Mouse (Mus musculus): ENCODE data around the gene Rere. TPM values are rescaled to one million over a fixed set of nuclear protein-coding genes. Genes with fewer than 3 reads are reported as not detected.
A peak's percentile ranks its signal among the peaks of the same experiment; 100 is the strongest.

The Rere gene
- total and polyA plus RNA-seq, 2 experiments from 2014 or later = 18.9 to 31.3 TPM

DNA sequence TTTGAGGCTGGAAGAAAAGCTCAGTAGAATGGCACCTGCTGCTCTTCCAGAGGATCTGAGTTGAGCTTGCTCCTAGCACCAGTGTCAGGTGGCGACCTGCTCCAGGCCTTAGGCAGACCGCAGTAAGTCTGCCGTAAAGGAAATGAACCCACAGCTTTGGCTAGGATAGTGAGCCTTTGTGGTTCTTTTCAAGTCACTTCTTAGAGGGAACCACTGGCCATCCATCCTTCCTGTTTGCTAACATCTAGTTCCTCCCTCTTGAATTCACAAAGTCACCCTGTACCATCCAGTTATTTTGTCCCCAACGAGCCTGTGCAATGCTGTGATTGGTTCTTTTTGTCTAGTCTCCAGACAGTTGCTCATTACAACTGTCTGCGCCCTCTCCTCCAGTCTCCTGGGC, 38.7 kb upstream of the Rere start:
- no peak for DNase-seq
- Histone ChIP-seq H3K27ac (ENCODE audit: low read depth, low read length) (no peak overlapping the region), H3K4me1 (ENCODE audit: insufficient read depth) (peaks cover 17% of the 10 kb centered on the region), H3K27me3 (ENCODE audit: insufficient read depth, low read length) (no peaks in the 10 kb centered on the region), H3K36me3 (ENCODE audit: insufficient read depth) (peaks cover 65% of the 10 kb centered on the region), H3K4me3 (ENCODE audit: low read depth, low read length) (no peak overlapping the region), H3K4me2 (ENCODE audit: low read depth) (no peak overlapping the region), H3K9ac (no peak overlapping the region), H3K9me3 (ENCODE audit: low read length) (no peaks in the 10 kb centered on the region)
- no peak for TF ChIP-seq CTCF (IDR thresholded peaks at IDR 0.05; ENCODE audit: low read depth)
- no peak for ATAC-seq
- WGBS = 76% methylated on average over 5 of the region's 5 CpGs

DNA sequence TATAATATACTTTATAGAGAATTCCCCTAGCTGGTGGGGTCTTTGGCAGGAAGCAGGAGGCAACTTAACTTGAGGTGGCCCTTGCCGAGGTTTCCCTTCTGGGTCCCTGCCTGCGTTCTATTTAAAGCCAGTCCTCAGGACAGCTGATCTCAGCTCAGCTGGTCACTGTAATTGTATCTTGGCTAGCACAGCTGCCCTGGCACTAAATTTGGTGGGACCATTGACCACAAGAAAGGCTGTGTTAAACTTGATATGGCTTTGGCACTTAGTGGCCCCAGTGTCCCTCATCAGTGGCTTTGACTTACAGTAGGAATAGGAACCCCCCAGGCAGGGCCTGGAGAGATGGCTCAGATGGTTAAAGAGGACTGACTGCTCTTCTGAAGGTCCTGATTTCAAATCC, 35.6 kb upstream of the Rere start:
- no peak overlapping the region for H3K9ac ChIP-seq
- no peaks in the 10 kb centered on the region; the same call in 1 of the 2 replicates for H3K4me1 ChIP-seq (ENCODE audit: insufficient read depth)
- ATAC-seq = no peak
- no peak overlapping the region for H3K27ac ChIP-seq (ENCODE audit: low read depth, low read length)
- H3K36me3 ChIP-seq (ENCODE audit: insufficient read depth) = peaks cover 81% of the 10 kb centered on the region
- H3K4me3 ChIP-seq (ENCODE audit: low read depth, low read length) = no peak overlapping the region
- TF ChIP-seq CTCF (IDR thresholded peaks at IDR 0.05; ENCODE audit: low read depth) = no peak
- H3K4me2 ChIP-seq (ENCODE audit: low read depth) = no peak overlapping the region
- no peak for DNase-seq
- no peaks in the 10 kb centered on the region for H3K27me3 ChIP-seq (ENCODE audit: insufficient read depth, low read length)
- no peaks in the 10 kb centered on the region for H3K9me3 ChIP-seq (ENCODE audit: low read length)
- WGBS = 80% methylated on average over 2 of the region's 2 CpGs

DNA sequence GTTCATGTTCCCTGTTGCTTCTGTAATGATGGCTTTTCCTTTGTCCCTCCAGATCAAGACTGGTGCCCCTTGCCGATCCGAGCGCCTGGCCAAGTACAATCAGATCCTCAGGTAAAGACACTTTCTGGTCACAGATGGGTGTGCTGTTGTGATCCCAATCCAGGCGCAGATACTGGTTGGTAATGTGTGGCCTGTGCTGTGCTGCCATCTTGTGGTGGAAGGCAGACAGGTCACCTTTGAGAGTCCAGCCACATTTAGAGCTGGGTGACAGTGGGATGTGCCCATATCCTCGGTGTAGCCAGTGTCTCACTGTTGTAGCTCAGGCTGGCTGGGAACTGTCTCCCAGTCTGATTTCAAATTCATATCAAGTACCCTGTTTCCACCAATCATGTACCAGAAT, 33.4 kb upstream of the Rere start:
- Histone ChIP-seq H3K27ac (ENCODE audit: low read depth, low read length) (no peak overlapping the region), H3K4me3 (ENCODE audit: low read depth, low read length) (no peak overlapping the region), H3K9ac (no peak overlapping the region), H3K9me3 (ENCODE audit: low read length) (no peaks in the 10 kb centered on the region), H3K4me1 (ENCODE audit: insufficient read depth) (no peaks in the 10 kb centered on the region; the same call in 1 of the 2 replicates), H3K36me3 (ENCODE audit: insufficient read depth) (peaks cover 62% of the 10 kb centered on the region), H3K27me3 (ENCODE audit: insufficient read depth, low read length) (no peaks in the 10 kb centered on the region), H3K4me2 (ENCODE audit: low read depth) (no peak overlapping the region)
- TF ChIP-seq CTCF (IDR thresholded peaks at IDR 0.05; ENCODE audit: low read depth) = peak; percentile 98
- 48% methylated on average over 5 of the region's 5 CpGs for WGBS
- DNase-seq (peak; percentile 82), ATAC-seq (peak; percentile 73)

DNA sequence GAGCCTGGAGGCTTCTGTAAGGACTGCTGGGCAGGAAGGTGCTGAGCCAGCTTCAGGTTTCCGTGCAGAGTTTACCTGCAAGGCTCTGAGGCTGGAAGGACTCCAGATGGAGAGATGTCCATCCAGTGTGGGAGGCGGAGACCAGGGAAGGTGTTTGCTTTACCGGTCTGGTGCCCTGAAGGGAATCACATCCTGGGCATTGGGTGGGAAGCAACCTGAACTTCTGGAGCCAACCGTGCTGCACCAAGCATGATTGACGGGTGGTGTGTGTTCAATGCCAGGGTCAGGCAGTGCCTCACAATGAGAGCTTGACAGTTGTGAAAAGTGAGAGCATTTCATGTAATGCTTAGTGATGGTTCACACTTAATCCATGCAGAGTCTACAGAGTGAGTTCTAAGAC, 32.5 kb upstream of the Rere start:
- 79% methylated on average over 5 of the region's 5 CpGs for WGBS
- Histone ChIP-seq H3K9ac (no peak overlapping the region), H3K27ac (ENCODE audit: low read depth, low read length) (no peak overlapping the region), H3K27me3 (ENCODE audit: insufficient read depth, low read length) (no peaks in the 10 kb centered on the region), H3K4me1 (ENCODE audit: insufficient read depth) (no peaks in the 10 kb centered on the region; the same call in 1 of the 2 replicates), H3K4me3 (ENCODE audit: low read depth, low read length) (no peak overlapping the region), H3K4me2 (ENCODE audit: low read depth) (no peak overlapping the region), H3K36me3 (ENCODE audit: insufficient read depth) (peaks cover 52% of the 10 kb centered on the region), H3K9me3 (ENCODE audit: low read length) (no peaks in the 10 kb centered on the region)
- no peak for TF ChIP-seq CTCF (IDR thresholded peaks at IDR 0.05; ENCODE audit: low read depth)
- no peak for DNase-seq
- no peak for ATAC-seq

DNA sequence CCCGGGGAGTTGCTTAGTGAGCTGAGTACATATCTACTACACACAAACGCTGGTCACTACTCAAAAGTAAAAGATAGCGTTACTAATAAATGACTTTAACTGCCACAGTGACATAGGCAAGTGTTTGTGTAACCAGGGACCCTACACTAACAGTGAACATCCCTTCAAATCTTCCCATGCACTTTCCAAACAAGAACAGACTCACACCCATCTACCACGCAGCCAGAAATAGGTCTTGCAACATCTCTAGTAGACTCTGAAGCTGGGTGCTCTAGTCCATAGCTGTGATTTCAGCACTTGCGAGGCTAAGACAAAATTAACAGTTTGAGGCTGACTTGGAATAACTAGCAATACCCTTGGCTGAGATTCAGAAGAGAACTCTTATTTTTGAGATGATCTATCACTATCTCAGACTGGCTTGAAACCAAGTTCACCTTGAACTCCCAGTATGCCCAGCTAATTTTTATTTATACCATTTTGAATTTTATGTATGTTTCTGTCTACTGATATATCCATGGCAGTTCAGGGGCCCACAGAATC, 31.6 kb upstream of the Rere start:
- Histone ChIP-seq H3K4me2 (ENCODE audit: low read depth) (no peak overlapping the region), H3K9me3 (ENCODE audit: low read length) (no peaks in the 10 kb centered on the region), H3K36me3 (ENCODE audit: insufficient read depth) (peaks cover 45% of the 10 kb centered on the region), H3K27me3 (ENCODE audit: insufficient read depth, low read length) (no peaks in the 10 kb centered on the region), H3K27ac (ENCODE audit: low read depth, low read length) (no peak overlapping the region), H3K4me3 (ENCODE audit: low read depth, low read length) (no peak overlapping the region), H3K9ac (no peak overlapping the region), H3K4me1 (ENCODE audit: insufficient read depth) (no peaks in the 10 kb centered on the region; the same call in 1 of the 2 replicates)
- no peak for TF ChIP-seq CTCF (IDR thresholded peaks at IDR 0.05; ENCODE audit: low read depth)
- WGBS = 78% methylated on average over 5 of the region's 5 CpGs
- ATAC-seq = no peak
- no peak for DNase-seq

DNA sequence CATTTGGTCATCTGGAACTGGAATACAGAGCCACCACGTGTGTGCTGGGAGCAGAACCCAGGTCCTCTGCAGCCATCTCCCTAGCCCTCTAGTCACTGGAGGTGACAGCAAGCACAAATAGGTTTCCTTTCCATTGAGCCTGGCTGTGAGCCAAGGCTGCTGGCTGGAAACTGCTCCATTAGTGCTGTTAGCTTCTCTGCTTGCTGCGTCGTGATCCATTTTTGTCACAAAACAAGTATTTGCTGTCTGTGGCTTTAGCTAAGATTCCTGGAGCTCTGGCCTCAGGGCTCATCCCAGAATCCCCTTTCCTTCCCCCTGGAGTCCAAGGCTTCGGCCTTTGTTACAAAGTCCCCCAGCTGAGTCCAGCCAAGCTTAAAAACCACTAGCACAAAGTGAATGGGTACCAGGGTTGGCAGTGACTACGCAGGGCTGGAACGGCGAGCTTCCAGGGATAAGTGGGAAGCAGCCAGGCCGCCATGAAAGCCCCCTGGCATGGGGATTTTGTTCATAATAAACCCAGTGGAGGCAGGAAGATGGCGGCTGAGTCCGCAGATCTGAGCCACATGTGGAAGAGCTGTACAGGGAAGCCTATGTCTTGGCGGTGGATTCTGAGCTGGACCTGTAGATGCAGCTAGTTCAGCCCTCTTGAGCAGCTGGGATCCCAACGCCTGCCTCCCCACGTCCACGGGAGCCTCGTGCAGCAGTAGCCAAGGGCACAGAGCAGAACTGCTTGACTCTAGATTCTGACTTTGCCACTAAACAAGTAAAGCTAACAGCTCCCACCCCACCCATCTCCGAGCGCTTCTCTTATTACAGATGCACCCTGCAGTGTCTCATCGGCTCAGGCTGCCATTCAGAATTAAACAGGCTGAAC, 30.7 kb upstream of the Rere start:
- H3K27ac ChIP-seq (ENCODE audit: low read depth, low read length) = peak overlapping the region; percentile 77
- H3K27me3 ChIP-seq (ENCODE audit: insufficient read depth, low read length) = no peaks in the 10 kb centered on the region
- H3K9ac ChIP-seq = peak overlapping the region; percentile 3; the same call in 1 of the 2 replicates
- WGBS = 13% methylated on average over 18 of the region's 18 CpGs
- no peak overlapping the region for H3K4me3 ChIP-seq (ENCODE audit: low read depth, low read length)
- ATAC-seq = peak; percentile 72
- H3K9me3 ChIP-seq (ENCODE audit: low read length) = no peaks in the 10 kb centered on the region
- peak; percentile 76 for DNase-seq
- H3K4me1 ChIP-seq (ENCODE audit: insufficient read depth) = no peaks in the 10 kb centered on the region; the same call in 1 of the 2 replicates
- no peak for TF ChIP-seq CTCF (IDR thresholded peaks at IDR 0.05; ENCODE audit: low read depth)
- H3K4me2 ChIP-seq (ENCODE audit: low read depth) = peak overlapping the region; percentile 6; the same call in 1 of the 2 replicates
- peaks cover 35% of the 10 kb centered on the region for H3K36me3 ChIP-seq (ENCODE audit: insufficient read depth)

DNA sequence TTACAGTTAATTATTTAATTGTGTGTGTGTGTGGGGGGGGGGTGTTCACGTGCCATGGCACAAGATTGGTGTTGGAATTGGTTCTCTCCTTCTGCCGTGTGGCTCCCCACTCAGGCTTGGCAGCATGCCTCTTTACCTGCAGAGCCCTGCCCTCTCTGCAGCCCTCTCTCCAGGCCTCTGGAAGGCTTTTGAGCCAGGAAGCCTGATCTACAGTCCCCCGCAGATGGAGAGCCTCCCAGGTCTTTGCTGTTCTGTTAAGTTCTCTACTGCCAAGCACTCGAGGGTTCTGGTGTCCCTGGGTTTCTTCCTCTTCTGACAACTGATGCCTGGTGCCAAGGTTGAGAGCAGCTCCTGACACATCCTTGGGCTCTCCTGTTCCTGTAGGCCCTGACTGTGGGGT, 27.0 kb upstream of the Rere start:
- H3K4me2 ChIP-seq (ENCODE audit: low read depth) = no peak overlapping the region
- no peak for ATAC-seq
- H3K9ac ChIP-seq = no peak overlapping the region
- H3K27me3 ChIP-seq (ENCODE audit: insufficient read depth, low read length) = no peaks in the 10 kb centered on the region
- no peaks in the 10 kb centered on the region for H3K9me3 ChIP-seq (ENCODE audit: low read length)
- H3K36me3 ChIP-seq (ENCODE audit: insufficient read depth) = peaks cover 4% of the 10 kb centered on the region
- DNase-seq = no peak
- H3K4me3 ChIP-seq (ENCODE audit: low read depth, low read length) = no peak overlapping the region
- H3K4me1 ChIP-seq (ENCODE audit: insufficient read depth) = peaks cover 14% of the 10 kb centered on the region
- H3K27ac ChIP-seq (ENCODE audit: low read depth, low read length) = no peak overlapping the region
- 44% methylated on average over 4 of the region's 4 CpGs for WGBS
- no peak for TF ChIP-seq CTCF (IDR thresholded peaks at IDR 0.05; ENCODE audit: low read depth)
